32 mouse cellular contexts compared by ENCODE assay signal in genomic region chr3:103147775-103148174, GRCm38 (mm10). TPM values are rescaled to one million over a fixed set of nuclear protein-coding genes. Genes with fewer than 3 reads are reported as not detected.
DNase-seq lines count a peak whose midpoint lies in the region; ATAC-seq and TF ChIP-seq lines count a peak whose summit lies in the region.
"Had no signal": no experiment of that assay in that cellular context is flagged by ENCODE, and none has a peak within 500 bp of the region (broad histone marks: within the 10 kb centered on the region; RNA-seq: fewer than 3 reads in every experiment).

No protein-coding gene starts in this region.

- no peak overlapping the region for H3K4me2 ChIP-seq in hindbrain, postnatal 0 days (ENCODE audit: low read depth, low read length)
- H3K4me2 ChIP-seq in hindbrain, embryonic 11.5 days (replicated peaks; ENCODE audit: low read depth, low read length): no peak overlapping the region
- no peak overlapping the region for H3K4me2 ChIP-seq in liver, embryonic 14.5 days (ENCODE audit: low read depth)
- H3K4me2 ChIP-seq: embryonic facial prominence, embryonic 13.5 days; heart, embryonic 11.5 days; hindbrain, embryonic 14.5 days; limb, embryonic 13.5 days; liver, embryonic 13.5 days; lung, embryonic 14.5 days; midbrain, embryonic 11.5 days had no signal

- H3K27ac ChIP-seq in hindbrain, postnatal 0 days: no peak overlapping the region
- H3K27ac ChIP-seq in hindbrain, embryonic 11.5 days (ENCODE audit: low read depth, low read length): no peak overlapping the region
- H3K27ac ChIP-seq in liver, embryonic 14.5 days: no peak overlapping the region
- peak overlapping the region; percentile 96 for H3K27ac ChIP-seq in ES-Bruce4 (ENCODE audit: insufficient read depth, low read length)
- H3K27ac ChIP-seq: embryonic facial prominence, embryonic 13.5 days; forebrain, embryonic 10.5 days; hindbrain, embryonic 14.5 days; limb, embryonic 13.5 days; liver, embryonic 13.5 days had no signal

- no peaks in the 10 kb centered on the region for H3K9me3 ChIP-seq in hindbrain, postnatal 0 days (ENCODE audit: low read length)
- no peaks in the 10 kb centered on the region for H3K9me3 ChIP-seq in hindbrain, embryonic 11.5 days (ENCODE audit: control insufficient read depth, low read length)
- H3K9me3 ChIP-seq in liver, embryonic 14.5 days (ENCODE audit: control insufficient read depth, low read length): no peaks in the 10 kb centered on the region
- H3K9me3 ChIP-seq in ES-Bruce4 (replicated peaks; ENCODE audit: control insufficient read depth, insufficient read depth, low read length, poor library complexity, severe bottlenecking): no peaks in the 10 kb centered on the region
- H3K9me3 ChIP-seq: embryonic facial prominence, embryonic 13.5 days; forebrain, embryonic 10.5 days; limb, embryonic 13.5 days; liver, embryonic 13.5 days had no signal

- no peak overlapping the region for H3K4me3 ChIP-seq in hindbrain, postnatal 0 days (ENCODE audit: low read length)
- no peak overlapping the region for H3K4me3 ChIP-seq in hindbrain, embryonic 11.5 days (ENCODE audit: low read depth, low read length)
- H3K4me3 ChIP-seq in liver, embryonic 14.5 days (ENCODE audit: insufficient read depth in 1 of 2, low read depth in 2 of 2, low read length in 2 of 2): no peak overlapping the region
- H3K4me3 ChIP-seq in ES-Bruce4 (ENCODE audit: low read depth, low read length): no peak overlapping the region
- H3K4me3 ChIP-seq: embryonic facial prominence, embryonic 13.5 days; forebrain, embryonic 10.5 days; limb, embryonic 13.5 days; liver, embryonic 13.5 days had no signal

- peak; percentile 7; the same call in 1 of the 2 replicates for TF ChIP-seq CTCF in hindbrain, postnatal 0 days (IDR thresholded peaks at IDR 0.05; ENCODE audit: low read depth)
- TF ChIP-seq CTCF in liver, embryonic 14.5 days (IDR thresholded peaks at IDR 0.05; ENCODE audit: low read depth): peak; percentile 17
- TF ChIP-seq CTCF in ES-Bruce4 (IDR thresholded peaks at IDR 0.05; ENCODE audit: low read depth, low read length): no peak

- no peak for DNase-seq in hindbrain, postnatal 0 days (ENCODE audit: low spot score)
- no peak for DNase-seq in hindbrain, embryonic 11.5 days (ENCODE audit: low spot score)
- no peak for DNase-seq in liver, embryonic 14.5 days (ENCODE audit: low read depth in 3 of 3, low spot score in 3 of 3)
- no peak for DNase-seq in liver
- peak; percentile 41 for DNase-seq in R1 (ENCODE audit: low read depth, low spot score)
- DNase-seq in spleen, adult 18-20 months: no peak
- DNase-seq: adrenal gland, postnatal 14 days; B cell, adult 2 months; cerebellum, adult 11-12 months; cerebellum, adult 9-11 months; gastrocnemius, postnatal 25 days; heart, adult 11 months; heart, postnatal 4 days; kidney, adult 2 months; layer of hippocampus, adult 9-11 months; liver, embryonic 13.5 days; lung, embryonic 14.5 days; lung, postnatal 36 days; right cerebral cortex, postnatal 25 days; thymus, postnatal 4 days had no signal

- no peak for TF ChIP-seq POLR2A in ES-Bruce4 (IDR thresholded peaks at IDR 0.05; ENCODE audit: insufficient read depth, low read length)

- no peak for TF ChIP-seq EP300 in liver, embryonic 14.5 days (IDR thresholded peaks at IDR 0.05; ENCODE audit: low read depth)
- no peak for TF ChIP-seq EP300 in ES-Bruce4 (IDR thresholded peaks at IDR 0.05; ENCODE audit: insufficient read depth, low read depth, low read length)

- whole genome bisulfite sequencing in hindbrain, postnatal 0 days: 88% methylated on average over 4 of the region's 4 CpGs
- 86% methylated on average over 4 of the region's 4 CpGs for WGBS in hindbrain, embryonic 11.5 days
- whole genome bisulfite sequencing in liver, embryonic 14.5 days (ENCODE audit: insufficient replicate concordance): 75% methylated on average over 4 of the region's 4 CpGs

- no peaks in the 10 kb centered on the region for H3K36me3 ChIP-seq in hindbrain, postnatal 0 days (ENCODE audit: insufficient read depth, low read length)
- H3K36me3 ChIP-seq in hindbrain, embryonic 11.5 days (ENCODE audit: control insufficient read depth, insufficient read depth, low read length): no peaks in the 10 kb centered on the region
- peaks cover 41% of the 10 kb centered on the region for H3K36me3 ChIP-seq in liver, embryonic 14.5 days (replicated peaks; ENCODE audit: control insufficient read depth, insufficient read depth, low read depth)
- peaks cover 18% of the 10 kb centered on the region for H3K36me3 ChIP-seq in ES-Bruce4 (ENCODE audit: control insufficient read depth, insufficient read depth, low read length, poor library complexity, severe bottlenecking)
- H3K36me3 ChIP-seq: forebrain, embryonic 10.5 days had no signal

- H3K4me1 ChIP-seq in hindbrain, postnatal 0 days (ENCODE audit: insufficient read depth, low read length): no peaks in the 10 kb centered on the region
- no peaks in the 10 kb centered on the region for H3K4me1 ChIP-seq in hindbrain, embryonic 11.5 days (replicated peaks; ENCODE audit: control insufficient read depth, insufficient read depth, low read length)
- H3K4me1 ChIP-seq in liver, embryonic 14.5 days (replicated peaks; ENCODE audit: control insufficient read depth in 2 of 2, insufficient read depth in 2 of 2, low read length in 1 of 2): no peaks in the 10 kb centered on the region
- peaks cover 2% of the 10 kb centered on the region for H3K4me1 ChIP-seq in ES-Bruce4 (ENCODE audit: control insufficient read depth, insufficient read depth, low read length)
- H3K4me1 ChIP-seq: embryonic facial prominence, embryonic 13.5 days; limb, embryonic 13.5 days; liver, embryonic 13.5 days had no signal

- no peak for ATAC-seq in hindbrain, postnatal 0 days
- no peak for ATAC-seq in hindbrain, embryonic 11.5 days (ENCODE audit: low FRiP score)
- ATAC-seq in liver, embryonic 14.5 days (ENCODE audit: insufficient read depth): no peak
- no peak for ATAC-seq in cerebellum, adult (ENCODE audit: insufficient number of reproducible peaks, low FRiP score, low TSS enrichment)
- ATAC-seq: forebrain, embryonic 16.5 days; inflammation-experienced regulatory T-cells, adult 6 months; midbrain, embryonic 16.5 days had no signal

- no peaks in the 10 kb centered on the region for H3K27me3 ChIP-seq in hindbrain, postnatal 0 days (ENCODE audit: insufficient read depth, low read length)
- no peaks in the 10 kb centered on the region for H3K27me3 ChIP-seq in hindbrain, embryonic 11.5 days (ENCODE audit: control insufficient read depth, insufficient read depth, low read length)
- H3K27me3 ChIP-seq in liver, embryonic 14.5 days (ENCODE audit: control insufficient read depth, insufficient read depth, low read length): no peaks in the 10 kb centered on the region
- H3K27me3 ChIP-seq in ES-Bruce4 (ENCODE audit: control insufficient read depth, insufficient read depth, low read length, poor library complexity, severe bottlenecking): no peaks in the 10 kb centered on the region
- H3K27me3 ChIP-seq: CH12.LX; embryonic facial prominence, embryonic 13.5 days; limb, embryonic 13.5 days; liver, embryonic 13.5 days had no signal

- H3K9ac ChIP-seq in hindbrain, postnatal 0 days (replicated peaks; ENCODE audit: low read length): no peak overlapping the region
- H3K9ac ChIP-seq in hindbrain, embryonic 11.5 days (ENCODE audit: low read depth, low read length): no peak overlapping the region
- H3K9ac ChIP-seq in liver, embryonic 14.5 days (replicated peaks): no peak overlapping the region
- H3K9ac ChIP-seq in ES-Bruce4 (ENCODE audit: low read depth, poor library complexity, severe bottlenecking): no peak overlapping the region
- H3K9ac ChIP-seq: embryonic facial prominence, embryonic 13.5 days; hindbrain, embryonic 14.5 days; limb, embryonic 13.5 days; liver, embryonic 13.5 days; lung, embryonic 14.5 days had no signal

RNA-seq across cellular contexts. Expression of gene Bcas2, which starts 23.7 kb away (rescaled TPM):
- total RNA-seq in hindbrain, postnatal 0 days (2014; rRNA removed): 54.6 and 60.7 TPM in 2 replicates
- 204 and 220 TPM in 2 replicates for polyA plus RNA-seq in hindbrain, postnatal 0 days (2015; fragmentation: Nextera tagmentation; extraction: Ambion mirVana)
- 241 and 251 TPM in 2 replicates for polyA plus RNA-seq in hindbrain, embryonic 11.5 days (2014; fragmentation: Nextera tagmentation; extraction: Ambion mirVana)
- polyA plus RNA-seq in liver, embryonic 14.5 days (2012; rRNA removed): 58.1 and 104 TPM in 2 replicates
- 135 and 152 TPM in 2 replicates for polyA plus RNA-seq in liver, embryonic 14.5 days (2014; fragmentation: Nextera tagmentation; extraction: Ambion mirVana)
- 186 and 192 TPM in 2 replicates for polyA plus RNA-seq in ES-Bruce4 (2011; ENCODE audit: insufficient read depth, insufficient read length, low read depth, missing spikeins)

RNA-seq across cellular contexts. Expression of gene Dennd2c, which starts 45.4 kb away (rescaled TPM):
- 0.94 and 1.7 TPM in 2 replicates for total RNA-seq in hindbrain, postnatal 0 days (2014; rRNA removed)
- 0.73 and 0.79 TPM in 2 replicates for polyA plus RNA-seq in hindbrain, postnatal 0 days (2015; fragmentation: Nextera tagmentation; extraction: Ambion mirVana)
- polyA plus RNA-seq in hindbrain, embryonic 11.5 days (2014; fragmentation: Nextera tagmentation; extraction: Ambion mirVana): 2.5 and 2.9 TPM in 2 replicates
- polyA plus RNA-seq in liver, embryonic 14.5 days (2012; rRNA removed): 5.4 and 7.4 TPM in 2 replicates
- 6.6 and 6.9 TPM in 2 replicates for polyA plus RNA-seq in liver, embryonic 14.5 days (2014; fragmentation: Nextera tagmentation; extraction: Ambion mirVana)
- 22.4 and 22.9 TPM in 2 replicates for polyA plus RNA-seq in ES-Bruce4 (2011; ENCODE audit: insufficient read depth, insufficient read length, low read depth, missing spikeins)
